Mouse (Mus musculus) megakaryocyte, embryonic 14.5 days (primary cell): ENCODE data around the gene Kremen2. TPM values are rescaled to one million over a fixed set of nuclear protein-coding genes. Genes with fewer than 3 reads are reported as not detected.

ENCODE experiments used
- H3K27me3 ChIP-seq: replicated peaks from 2 replicates; pipeline ENCODE3; 2012; ENCODE audit warnings: inconsistent platforms
- H3K36me3 ChIP-seq: replicated peaks from 2 replicates; pipeline ENCODE3; 2012; ENCODE audit warnings: low read length, inconsistent platforms, mixed read lengths
- H3K4me1 ChIP-seq: 2 replicates; pipeline ENCODE4 v1.6.1; 2012; ENCODE audit warnings: inconsistent platforms
- H3K4me3 ChIP-seq: replicated peaks from 2 replicates; pipeline ENCODE3; 2012; ENCODE audit warnings: moderate library complexity, mild to moderate bottlenecking, inconsistent platforms
- H3K9me3 ChIP-seq: 2 replicates; pipeline ENCODE4 v1.6.1; 2012; ENCODE audit warnings: inconsistent platforms
- FLI1 ChIP-seq: IDR thresholded peaks from 2 replicates; pipeline ENCODE4 v1.6.1; 2012; ENCODE audit warnings: low read length, inconsistent platforms, mixed read lengths
- GATA1 ChIP-seq: IDR thresholded peaks from 3 replicates; pipeline ENCODE4 v1.6.1; 2012; ENCODE audit warnings: mixed read lengths, low read length, inconsistent platforms, borderline replicate concordance
- polyA plus RNA-seq: library from polyadenylated mRNA; stranded (reverse); fragments of >175 nt; gene quantifications from 2 replicates; pipeline ENCODE4 v1.2.3, GENCODE M21; 2012; ENCODE audit warnings: low replicate concordance; ENCODE audit not compliant: insufficient read depth

Gene Kremen2
- polyA plus RNA-seq, 1 experiment: not detected

- TF ChIP-seq GATA1 (no peak), FLI1 (no peak)
- peaks cover 71% of the 10 kb centered on the region for H3K4me1 ChIP-seq
- H3K9me3 ChIP-seq: peaks cover 3% of the 10 kb centered on the region; the same call in 1 of the 2 replicates
- peaks cover 63% of the 10 kb centered on the region for H3K27me3 ChIP-seq
- H3K4me3 ChIP-seq: no peak overlapping the region
- peaks cover 2% of the 10 kb centered on the region for H3K36me3 ChIP-seq
Observed at GRCm38 (mm10) chr17:23746311-23746710, 678 bp upstream of the Kremen2 start.

- no peak for TF ChIP-seq FLI1
- H3K27me3 ChIP-seq: peaks cover 78% of the 10 kb centered on the region
- peak overlapping the region; percentile 3 for H3K4me3 ChIP-seq
- H3K9me3 ChIP-seq: peaks cover 3% of the 10 kb centered on the region; the same call in 1 of the 2 replicates
- H3K36me3 ChIP-seq: no peaks in the 10 kb centered on the region
- H3K4me1 ChIP-seq: peaks cover 80% of the 10 kb centered on the region
Observed at GRCm38 (mm10) chr17:23744651-23745050, 982 bp downstream of the Kremen2 start.

GRCm38 (mm10) chr17:23744076-23744475 is 1.6 kb downstream of the Kremen2 start:
- Histone ChIP-seq H3K4me1 (peaks cover 80% of the 10 kb centered on the region), H3K36me3 (no peaks in the 10 kb centered on the region), H3K27me3 (peaks cover 84% of the 10 kb centered on the region), H3K9me3 (peaks cover 3% of the 10 kb centered on the region; the same call in 1 of the 2 replicates), H3K4me3 (no peak overlapping the region)
- TF ChIP-seq FLI1 (no peak), GATA1 (no peak)

GRCm38 (mm10) chr17:23742941-23743340 is 2.7 kb downstream of the Kremen2 start:
- Histone ChIP-seq H3K9me3 (peaks cover 3% of the 10 kb centered on the region; the same call in 1 of the 2 replicates), H3K27me3 (peaks cover 93% of the 10 kb centered on the region), H3K4me1 (peaks cover 79% of the 10 kb centered on the region), H3K4me3 (no peak overlapping the region), H3K36me3 (no peaks in the 10 kb centered on the region)
- TF ChIP-seq GATA1: no peak
- TF ChIP-seq FLI1: no peak

- H3K4me3 ChIP-seq: peak overlapping the region; percentile 85
- TF ChIP-seq GATA1 (no peak), FLI1 (no peak)
- H3K9me3 ChIP-seq: peaks cover 3% of the 10 kb centered on the region; the same call in 1 of the 2 replicates
- no peaks in the 10 kb centered on the region for H3K36me3 ChIP-seq
- H3K4me1 ChIP-seq: peaks cover 82% of the 10 kb centered on the region
- H3K27me3 ChIP-seq: peaks cover 97% of the 10 kb centered on the region
Observed at GRCm38 (mm10) chr17:23742210-23742793, 3.3 kb downstream of the Kremen2 start.

GRCm38 (mm10) chr17:23741359-23742209 is 4.0 kb downstream of the Kremen2 start:
- Histone ChIP-seq H3K36me3 (no peaks in the 10 kb centered on the region), H3K27me3 (peaks cover 97% of the 10 kb centered on the region), H3K4me1 (peaks cover 78% of the 10 kb centered on the region), H3K4me3 (no peak overlapping the region), H3K9me3 (peaks cover 3% of the 10 kb centered on the region; the same call in 1 of the 2 replicates)
- TF ChIP-seq GATA1: no peak
- TF ChIP-seq FLI1: no peak

- Histone ChIP-seq H3K4me3 (peak within 1 kb of the TSS; percentile 92), H3K27me3 (peaks cover 90% of the 10 kb centered on the region), H3K4me1 (peaks cover 68% of the 10 kb centered on the region), H3K36me3 (peaks cover 6% of the 10 kb centered on the region), H3K9me3 (peaks cover 3% of the 10 kb centered on the region; the same call in 1 of the 2 replicates)
- TF ChIP-seq GATA1: no peak
- TF ChIP-seq FLI1: no peak
Observed at GRCm38 (mm10) chr17:23740598-23741021, 5.0 kb downstream of the Kremen2 start, which contains the start of gene Paqr4. Gene Paqr4 (minus strand): TSS chr17:23740867.

- peaks cover 87% of the 10 kb centered on the region for H3K27me3 ChIP-seq
- peak overlapping the region; percentile 92 for H3K4me3 ChIP-seq
- peaks cover 11% of the 10 kb centered on the region for H3K36me3 ChIP-seq
- H3K4me1 ChIP-seq: peaks cover 64% of the 10 kb centered on the region
- H3K9me3 ChIP-seq: peaks cover 3% of the 10 kb centered on the region; the same call in 1 of the 2 replicates
- TF ChIP-seq FLI1 (no peak), GATA1 (no peak)
Observed at GRCm38 (mm10) chr17:23740136-23740584, 5.5 kb downstream of the Kremen2 start.

- no peak for TF ChIP-seq FLI1
- TF ChIP-seq GATA1: no peak
- peaks cover 80% of the 10 kb centered on the region for H3K27me3 ChIP-seq
- H3K4me1 ChIP-seq: peaks cover 57% of the 10 kb centered on the region
- H3K36me3 ChIP-seq: peaks cover 18% of the 10 kb centered on the region
- peaks cover 3% of the 10 kb centered on the region; the same call in 1 of the 2 replicates for H3K9me3 ChIP-seq
- H3K4me3 ChIP-seq: peak overlapping the region; percentile 92
Observed at GRCm38 (mm10) chr17:23739202-23740135, 6.2 kb downstream of the Kremen2 start.
